Mouse (Mus musculus): Measurements from ENCODE around the gene Fam173a. TPM values are rescaled to one million over a fixed set of nuclear protein-coding genes. Genes with fewer than 3 reads are reported as not detected.

The Fam173a gene
- total RNA-seq, 4 experiments from 2014 or later: 40.7 to 49.9 (median 44.9) TPM

DNA sequence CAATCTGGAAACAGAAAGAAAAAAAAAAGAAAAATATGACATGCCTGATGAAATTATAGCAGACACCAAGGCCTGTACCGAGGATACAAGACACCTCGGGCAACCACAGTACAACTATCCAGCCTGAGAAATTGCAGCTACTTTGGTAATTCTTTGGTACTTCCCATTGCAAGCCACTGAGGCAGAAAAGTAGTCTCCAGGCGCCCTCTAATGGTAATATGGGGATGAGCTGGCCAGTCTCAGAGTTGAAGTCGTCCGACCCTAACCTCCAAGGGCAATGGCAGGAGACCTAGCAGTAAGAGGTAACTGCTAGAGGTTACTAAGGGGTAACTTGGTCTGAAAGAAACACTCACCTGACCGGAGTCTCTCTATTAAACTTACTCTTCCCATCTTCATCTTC is 8.3 kb upstream of the Fam173a start:
- peak; percentile 75 for DNase-seq (ENCODE audit: low spot score)

DNA sequence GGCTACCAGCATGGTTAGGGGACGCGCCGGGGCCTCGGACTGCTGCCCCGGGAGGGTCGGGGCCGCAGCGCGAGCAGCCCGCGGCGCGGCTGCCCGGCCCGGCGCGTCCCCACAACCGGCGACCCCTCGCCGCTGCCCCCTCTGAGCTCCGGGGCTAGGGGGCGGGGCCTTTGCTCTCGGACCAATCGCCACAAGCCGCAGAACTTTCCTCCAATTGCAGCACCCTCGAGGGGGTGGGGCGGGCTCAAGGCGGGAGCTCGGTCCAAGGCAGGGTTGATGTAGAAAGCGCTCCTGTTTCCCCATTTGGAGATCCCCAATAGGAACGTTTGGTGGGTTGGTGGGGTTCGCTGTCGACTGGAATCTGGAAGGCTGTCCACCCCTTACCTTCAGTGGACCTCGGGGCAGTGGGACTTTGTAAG is 4.3 kb upstream of the Fam173a start, which contains the start of gene Metrn:
Metrn (minus strand) TSS at position 186 of the 419 bp plus-strand sequence.
- DNase-seq (ENCODE audit: low spot score): peak; percentile 89

DNA sequence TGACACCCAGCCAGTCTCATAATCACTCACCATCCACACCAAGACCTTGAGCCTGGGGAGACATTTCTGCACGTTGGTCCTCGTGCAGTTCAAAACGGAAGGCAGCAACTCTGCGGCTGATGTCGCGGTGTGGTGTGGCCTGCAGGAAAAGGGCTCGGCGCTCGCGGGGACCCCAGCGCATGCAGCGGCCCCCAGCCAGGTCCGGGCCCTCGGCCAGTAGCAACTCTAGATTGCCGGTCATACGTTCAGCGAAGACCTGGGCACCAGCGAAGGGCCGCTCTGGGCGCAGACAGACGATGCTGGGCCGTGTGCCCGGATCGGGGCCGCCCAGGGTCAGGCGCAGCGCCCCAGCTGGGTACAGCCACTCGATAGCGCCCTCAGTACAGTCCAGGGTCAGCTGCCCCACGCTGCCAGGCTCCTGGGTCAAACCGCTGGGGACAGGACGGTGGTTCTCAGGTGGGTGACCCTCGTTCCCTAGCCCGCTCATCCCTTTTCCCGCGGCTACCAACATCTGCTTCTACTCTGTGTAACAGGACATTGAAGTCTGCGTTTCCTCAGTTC is 3.6 kb upstream of the Fam173a start:
- DNase-seq (ENCODE audit: low spot score): no peak

DNA sequence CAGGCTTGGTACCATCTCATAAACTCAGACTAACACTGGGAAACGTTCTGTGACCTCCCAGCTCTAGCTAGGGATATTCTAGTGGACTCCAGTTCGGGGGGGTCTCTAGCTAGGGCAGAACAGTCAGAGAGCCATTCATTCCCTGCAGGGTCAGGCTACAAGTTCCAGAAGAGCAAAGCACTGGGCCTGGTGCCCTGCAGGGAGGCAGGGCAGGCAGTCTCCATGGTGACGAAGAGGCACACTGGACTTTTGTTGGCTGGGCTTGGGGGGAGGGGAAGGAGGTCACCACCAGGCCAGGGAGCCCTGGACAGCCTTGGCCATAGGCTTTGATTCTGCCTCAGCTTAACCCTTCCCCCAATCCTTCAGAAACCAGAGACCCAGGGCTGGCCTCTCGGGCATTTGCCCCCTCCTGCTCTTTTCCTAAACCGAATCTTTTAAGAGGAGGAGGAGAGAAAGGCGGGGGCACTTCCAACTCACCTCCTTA is 3.0 kb upstream of the Fam173a start, which contains the start of gene AC134908.4:
AC134908.4 (minus strand) TSS at position 51 of the 484 bp plus-strand sequence.
- DNase-seq (ENCODE audit: low spot score): no peak

DNA sequence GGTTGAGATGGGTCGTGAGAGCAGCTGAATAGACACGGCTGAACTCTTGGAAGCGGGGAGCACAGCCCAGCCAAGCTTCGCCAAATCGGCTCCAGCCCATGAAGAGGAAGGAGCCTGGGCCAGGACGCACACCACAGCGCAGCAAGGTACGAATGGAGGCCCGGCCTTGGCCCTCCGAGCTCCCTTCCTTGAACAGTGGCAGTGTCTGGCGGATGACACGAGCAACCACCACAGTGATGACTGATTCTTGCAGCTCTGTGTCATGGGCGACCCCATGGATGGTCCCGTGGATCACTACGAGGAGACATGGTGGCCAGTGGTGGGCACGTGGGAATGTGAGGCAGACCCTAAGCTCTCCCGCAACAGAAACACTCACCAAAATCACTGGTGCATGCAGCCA is 2.3 kb upstream of the Fam173a start:
- DNase-seq (ENCODE audit: low spot score): no peak

DNA sequence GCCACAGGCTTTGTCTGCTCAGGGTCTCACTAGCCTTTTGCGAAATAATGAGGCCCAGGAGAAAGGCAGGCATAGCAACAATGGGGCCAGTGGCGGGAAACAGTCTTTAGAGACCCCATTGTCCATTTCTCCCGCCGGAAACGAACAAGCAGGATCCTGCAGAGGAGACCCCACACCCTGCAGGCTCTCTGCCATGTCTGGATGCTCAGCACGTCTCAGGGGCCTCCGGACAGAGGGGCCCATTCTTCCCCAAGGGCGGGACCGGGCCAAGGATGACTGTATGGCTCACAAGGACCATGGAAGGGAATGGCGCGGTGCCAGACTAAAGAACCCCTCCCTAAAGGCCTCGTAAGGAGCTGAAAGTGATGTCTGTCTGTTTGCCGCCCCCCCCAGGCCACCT is 1.5 kb upstream of the Fam173a start:
- DNase-seq (ENCODE audit: low spot score): no peak

DNA sequence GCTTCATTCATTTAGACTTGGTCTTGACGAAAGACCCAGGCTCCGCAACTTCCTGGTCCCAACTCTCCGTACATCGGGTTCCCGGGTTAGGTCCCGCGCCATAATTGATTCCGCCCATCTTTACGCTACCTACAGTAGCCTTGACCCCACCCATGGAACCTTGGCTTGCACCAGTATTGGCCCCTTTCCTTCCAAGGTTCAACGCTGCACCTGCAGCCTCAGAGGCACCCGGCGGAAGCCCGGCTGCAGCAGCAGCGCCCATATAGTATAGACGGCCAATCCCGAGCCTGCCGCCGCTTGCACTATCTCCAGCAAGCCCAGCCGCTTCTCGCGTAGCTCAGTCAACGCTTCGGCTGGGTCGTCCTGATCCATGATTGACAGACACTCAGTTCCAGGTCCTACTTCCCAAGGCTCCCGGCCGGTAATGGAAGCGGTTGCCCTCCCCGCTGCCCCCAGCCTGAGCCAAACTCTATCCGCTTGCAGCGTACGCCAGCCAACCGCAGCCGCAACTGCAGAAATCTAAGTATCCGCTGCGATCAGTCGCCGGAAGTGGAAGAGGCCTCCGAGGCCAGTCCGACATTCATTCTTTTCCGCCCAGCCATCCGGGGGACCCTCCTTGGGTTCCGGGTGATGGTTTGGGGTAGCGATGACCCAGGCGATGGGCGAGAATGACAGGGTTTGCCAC is 716 bp downstream of the Fam173a start:
- DNase-seq (ENCODE audit: low spot score): peak; percentile 83

DNA sequence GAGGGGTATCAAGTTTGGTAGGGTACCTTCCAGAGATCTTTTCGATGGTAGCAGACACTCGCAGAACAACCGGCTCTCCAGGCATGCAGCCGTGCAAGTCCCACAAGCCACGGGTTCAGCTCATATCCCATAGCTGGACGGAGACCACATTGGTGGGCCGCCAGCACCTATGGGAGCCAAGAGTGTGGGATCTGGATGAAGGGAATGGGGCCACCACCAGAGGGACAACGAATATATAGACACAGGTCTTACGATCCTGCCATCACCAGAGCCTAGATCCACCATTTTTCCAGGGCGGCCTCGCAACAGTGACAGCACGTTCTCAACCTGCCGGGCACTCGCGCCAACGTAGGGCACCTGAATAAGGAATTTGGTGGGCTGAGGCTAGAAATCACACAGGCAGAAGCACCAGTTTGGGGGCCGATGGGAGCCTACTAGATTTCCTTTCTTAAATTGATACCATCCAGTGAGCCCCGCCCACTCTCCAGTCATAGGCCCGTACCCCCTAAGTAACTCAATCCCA is 1.3 kb downstream of the Fam173a start:
- no peak for DNase-seq (ENCODE audit: low spot score)

DNA sequence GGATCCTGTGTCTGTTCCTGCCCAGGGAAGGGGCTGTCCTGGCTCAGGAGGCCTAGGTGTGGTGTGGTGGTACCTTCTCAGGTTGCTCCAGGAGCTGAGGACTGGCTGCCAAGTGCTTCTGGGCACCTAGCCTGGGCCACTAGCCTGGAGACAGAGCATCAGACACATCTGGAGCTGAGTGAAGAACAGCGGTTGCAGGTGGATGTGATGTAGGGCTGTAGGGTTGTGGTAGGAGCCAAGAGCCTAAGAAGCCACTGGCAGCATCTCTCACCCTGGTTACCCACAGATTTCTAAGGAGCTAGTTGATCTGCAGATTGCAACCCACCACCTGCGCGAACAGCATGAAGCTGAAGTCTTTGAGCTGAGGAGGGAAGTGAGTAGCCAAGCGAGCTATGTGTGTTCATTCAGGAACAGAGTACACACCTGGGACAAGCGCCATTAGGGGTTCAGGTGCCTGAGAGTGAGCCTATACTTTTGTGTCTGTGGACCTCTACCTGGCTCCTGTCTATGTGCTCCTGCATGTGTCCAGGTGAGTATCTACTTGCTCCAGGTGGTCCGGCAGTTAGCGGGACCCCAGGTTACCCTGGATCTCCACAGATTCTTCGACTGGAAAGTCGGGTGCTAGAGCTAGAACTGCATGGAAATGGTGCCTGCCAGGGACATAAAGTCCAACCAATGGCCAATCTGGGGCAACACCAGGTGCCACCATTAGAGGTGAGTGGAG is 5.8 kb downstream of the Fam173a start:
- no peak for DNase-seq (ENCODE audit: low spot score)

DNA sequence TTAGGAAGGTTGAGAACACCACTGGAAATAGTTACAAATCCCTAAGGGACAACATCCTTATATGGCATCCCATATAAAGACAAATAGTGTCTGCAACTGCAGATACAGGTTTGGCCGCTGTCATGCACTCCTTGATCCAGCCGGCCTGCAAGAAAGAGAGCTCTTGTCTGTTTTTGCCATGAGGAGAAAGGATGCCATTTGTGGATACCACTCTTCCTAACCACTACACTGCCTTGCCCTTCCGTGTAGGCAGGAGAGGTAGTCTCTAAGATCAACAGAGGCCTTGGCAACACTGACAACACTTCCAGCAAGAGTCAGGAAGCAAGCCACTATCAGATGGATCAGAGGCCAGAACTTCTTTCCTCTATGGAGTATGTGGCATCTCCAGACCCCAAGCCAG is 6.4 kb downstream of the Fam173a start, which contains the start of gene Ccdc78:
Ccdc78 (plus strand) TSS at position 301 of the 400 bp plus-strand sequence.
- no peak for DNase-seq (ENCODE audit: low spot score)

DNA sequence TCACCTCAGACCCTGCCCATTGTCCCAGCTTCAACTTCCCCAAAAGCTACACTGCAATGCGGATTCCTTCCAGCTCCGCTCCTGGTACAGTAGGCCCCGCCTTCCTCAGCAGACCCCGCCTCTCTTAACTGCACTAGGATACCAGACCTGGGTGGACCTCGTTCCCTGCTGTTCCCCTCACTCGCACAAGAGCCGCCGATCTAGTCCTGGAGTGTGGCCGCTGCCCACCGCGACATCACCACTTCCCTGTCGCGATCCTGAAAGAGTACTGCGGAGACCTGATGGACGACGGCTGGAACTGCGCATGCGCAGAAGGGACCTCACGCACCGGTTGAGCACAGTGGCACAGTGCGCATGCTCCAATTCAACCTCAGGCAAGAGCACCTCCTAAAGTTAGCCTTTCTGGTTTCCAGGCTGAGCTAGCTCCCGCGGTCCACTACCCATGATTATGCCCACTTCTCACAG is 7.4 kb downstream of the Fam173a start, which contains the start of gene Haghl:
Haghl (minus strand) TSS at position 393 of the 465 bp plus-strand sequence.
- DNase-seq (ENCODE audit: low spot score): peak; percentile 96

DNA sequence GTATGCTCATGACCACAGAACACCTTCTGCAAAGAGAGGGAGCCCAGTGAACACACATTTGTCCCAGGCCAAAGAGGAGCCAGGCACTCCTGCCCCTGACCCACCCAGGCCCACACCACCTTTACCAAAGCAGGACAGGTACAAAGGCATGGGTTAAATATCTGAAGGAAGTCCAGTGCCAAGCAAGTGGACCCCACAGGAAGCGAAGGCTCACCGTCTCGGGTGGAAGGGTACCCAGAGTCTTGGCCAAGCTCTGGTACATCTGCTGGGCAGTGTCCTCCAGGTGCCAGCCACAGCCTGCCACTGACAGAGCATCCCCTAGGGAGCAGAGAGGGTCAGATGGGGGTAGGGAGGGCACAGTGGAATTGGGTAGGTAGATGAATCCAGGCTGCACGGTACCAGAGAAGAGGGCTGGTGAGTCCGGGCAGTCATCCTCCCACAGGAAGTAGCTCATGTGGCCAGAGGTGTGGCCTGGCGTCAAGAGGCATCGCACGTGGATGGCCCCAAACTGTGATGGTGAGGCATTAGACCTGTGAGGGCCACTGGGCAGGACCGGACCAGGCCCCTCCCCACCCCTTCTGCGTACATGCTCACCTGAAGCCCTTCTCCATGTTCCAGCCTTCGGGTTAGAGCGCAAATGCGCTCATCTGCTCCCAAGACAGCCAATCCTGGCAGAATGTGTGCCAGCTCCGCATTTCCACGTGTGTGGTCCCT is 8.7 kb downstream of the Fam173a start:
- DNase-seq (ENCODE audit: low spot score): no peak

DNA sequence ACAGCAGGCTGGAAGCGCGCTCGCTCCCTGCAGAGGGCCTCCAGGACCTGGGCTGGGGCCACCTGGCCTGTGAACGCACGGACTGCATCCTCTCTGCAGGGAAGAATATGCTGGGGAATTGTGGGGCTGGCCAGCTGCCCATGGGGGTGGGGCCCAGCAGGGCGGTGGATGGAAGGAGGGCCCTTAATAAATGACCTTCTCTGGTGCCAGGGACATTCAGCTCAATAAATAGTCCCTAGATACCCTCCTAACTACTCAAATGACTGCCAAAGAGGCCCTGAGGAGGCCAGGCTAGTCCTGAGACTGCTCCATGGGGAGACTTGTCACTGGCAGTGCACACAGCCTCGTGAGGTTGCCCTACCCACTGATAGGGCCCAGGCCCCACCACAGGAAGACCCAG is 9.6 kb downstream of the Fam173a start:
- no peak for DNase-seq (ENCODE audit: low spot score)

DNA sequence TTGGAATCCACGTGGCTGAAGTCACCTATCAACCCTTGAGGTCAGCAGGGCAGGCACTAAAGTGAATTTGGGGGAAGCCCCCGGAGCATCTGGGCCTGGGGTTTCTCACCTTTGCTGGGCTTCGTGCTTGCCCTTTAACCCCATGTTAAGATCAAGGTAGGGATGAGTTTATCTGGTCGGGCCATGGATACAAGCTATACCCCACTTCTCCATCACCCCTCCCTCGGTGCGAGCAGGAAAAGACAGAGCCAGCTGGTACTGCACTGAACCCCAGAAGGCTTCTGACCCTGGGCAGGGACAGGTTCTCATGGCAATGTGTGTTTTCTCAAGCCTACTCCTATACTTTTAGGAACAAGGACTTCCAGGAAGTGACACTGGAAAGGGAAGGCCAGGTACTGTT is 11.4 kb downstream of the Fam173a start:
- DNase-seq (ENCODE audit: low spot score): no peak

DNA sequence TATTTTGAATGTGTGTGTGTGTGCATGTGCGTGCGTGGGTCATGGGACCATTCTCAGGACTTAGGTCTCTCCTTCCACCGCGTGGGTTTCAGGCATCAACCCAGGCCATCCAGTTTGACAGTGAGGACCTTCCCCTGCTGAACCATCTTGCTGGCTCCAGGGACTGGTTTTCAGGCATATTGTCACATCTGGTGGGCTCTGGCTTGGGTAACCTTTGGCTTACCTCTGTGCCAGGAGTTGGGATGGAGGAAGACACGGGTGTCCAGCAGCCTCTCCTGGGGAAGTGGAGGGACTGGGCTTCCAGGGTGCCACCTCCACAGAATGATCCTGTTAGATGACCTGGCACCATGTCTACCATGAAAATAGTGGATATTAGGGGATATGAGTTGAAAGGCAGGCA is 14.8 kb downstream of the Fam173a start:
- no peak for DNase-seq (ENCODE audit: low spot score)

DNA sequence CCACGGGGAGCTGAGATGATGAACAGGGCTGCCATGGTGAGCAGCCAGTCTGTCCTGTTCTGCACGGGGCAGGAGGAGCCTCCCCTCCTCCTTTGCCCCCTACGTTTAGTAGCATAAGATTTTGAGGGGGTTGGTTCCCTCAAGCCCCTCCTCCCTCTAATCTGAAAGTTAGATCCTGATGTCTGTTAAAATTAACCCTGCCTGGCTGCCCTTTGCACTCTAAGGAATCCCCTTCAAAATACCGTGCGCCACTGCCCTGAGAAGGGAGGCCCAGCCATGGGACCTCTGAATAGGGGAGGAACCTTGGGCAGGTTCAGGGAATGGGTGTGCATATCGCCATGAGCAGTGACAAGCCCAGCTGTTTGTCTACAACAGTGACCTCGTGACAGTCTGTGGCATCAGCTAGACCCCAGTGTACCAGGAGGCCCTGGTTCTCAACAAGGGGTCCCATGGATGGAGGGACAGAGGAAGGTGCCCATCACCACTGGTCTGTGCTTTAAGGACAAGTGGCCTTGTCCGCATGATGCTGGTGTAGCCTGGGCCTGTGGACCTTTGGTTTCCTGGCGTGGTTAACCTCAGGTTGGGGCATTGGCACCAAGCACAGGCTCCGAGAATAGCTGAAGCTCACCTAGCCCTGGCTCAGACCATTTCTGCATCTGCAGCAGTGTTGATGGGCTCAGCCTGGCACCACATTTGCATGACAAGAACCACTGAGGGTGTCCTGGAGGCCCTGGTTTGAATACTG is 17.2 kb downstream of the Fam173a start:
- no peak for DNase-seq (ENCODE audit: low spot score)

DNA sequence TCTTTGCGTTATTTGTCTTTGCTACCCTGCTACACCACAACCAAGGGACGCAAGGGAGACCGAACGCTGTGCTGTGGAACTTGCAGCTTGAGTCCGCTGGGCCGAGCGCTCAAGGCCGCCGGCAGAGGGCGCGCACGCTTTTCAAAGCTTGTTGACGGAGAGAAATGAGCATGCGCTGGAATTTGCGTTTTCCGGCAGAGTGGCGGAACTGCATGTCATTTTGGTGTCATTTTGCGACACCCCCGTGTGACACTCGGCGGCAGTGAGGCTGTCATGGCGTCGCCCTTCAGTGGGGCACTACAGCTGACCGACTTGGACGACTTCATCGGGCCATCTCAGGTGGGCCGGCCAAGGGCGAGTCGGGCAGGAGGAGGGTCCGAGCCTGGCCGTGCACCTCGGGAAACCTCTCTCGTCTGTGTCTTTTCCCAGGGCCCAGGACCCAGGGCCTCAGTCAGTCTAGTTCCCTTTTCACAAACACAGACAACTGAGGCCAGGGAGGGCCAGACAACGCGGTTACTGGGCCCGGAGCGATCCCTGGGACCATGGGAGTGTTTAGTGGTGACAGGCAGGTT is 19.1 kb downstream of the Fam173a start, which contains the start of gene Narfl:
Narfl (plus strand) TSS at position 228 of the 572 bp plus-strand sequence.
- DNase-seq (ENCODE audit: low spot score): peak; percentile 97

DNA sequence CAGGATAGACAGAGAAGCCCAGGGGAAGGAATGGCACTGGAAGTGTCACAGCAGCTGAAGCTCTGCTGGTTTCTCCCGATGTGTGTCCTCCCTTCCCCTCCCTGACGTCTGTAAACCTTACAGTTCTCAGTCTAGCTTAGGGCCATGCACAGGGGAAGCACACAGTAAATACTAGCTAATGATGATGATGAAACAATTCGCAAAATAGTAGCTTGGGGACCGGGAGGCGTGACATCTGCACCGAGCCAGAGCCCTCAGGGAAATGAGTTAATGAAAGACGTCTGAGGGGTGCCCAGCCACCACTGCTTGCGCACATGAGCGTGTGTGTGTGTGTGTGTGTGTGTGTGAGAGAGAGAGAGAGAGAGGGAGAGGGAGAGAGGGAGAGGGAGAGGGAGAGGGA is 23.4 kb downstream of the Fam173a start:
- no peak for DNase-seq (ENCODE audit: low spot score)

DNA sequence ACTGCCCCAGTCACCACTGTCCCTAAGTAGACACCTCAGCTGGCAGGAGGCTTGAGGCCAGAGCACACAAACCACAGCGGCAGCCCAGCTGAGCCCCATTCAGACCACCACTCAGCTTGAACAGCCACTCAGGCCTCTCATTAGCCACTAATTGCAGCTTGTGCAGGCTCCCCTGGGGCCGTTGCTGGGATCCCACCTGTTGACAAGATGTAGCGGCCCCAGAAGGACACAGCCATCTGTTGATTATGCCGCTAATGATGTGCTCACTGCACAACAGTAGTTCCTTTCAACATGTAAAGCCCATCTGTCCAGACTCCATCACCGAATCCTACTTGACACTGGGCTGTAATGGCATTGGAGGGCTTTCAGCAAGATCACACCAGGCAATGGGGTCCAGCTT is 26.8 kb downstream of the Fam173a start:
- DNase-seq (ENCODE audit: low spot score): no peak

DNA sequence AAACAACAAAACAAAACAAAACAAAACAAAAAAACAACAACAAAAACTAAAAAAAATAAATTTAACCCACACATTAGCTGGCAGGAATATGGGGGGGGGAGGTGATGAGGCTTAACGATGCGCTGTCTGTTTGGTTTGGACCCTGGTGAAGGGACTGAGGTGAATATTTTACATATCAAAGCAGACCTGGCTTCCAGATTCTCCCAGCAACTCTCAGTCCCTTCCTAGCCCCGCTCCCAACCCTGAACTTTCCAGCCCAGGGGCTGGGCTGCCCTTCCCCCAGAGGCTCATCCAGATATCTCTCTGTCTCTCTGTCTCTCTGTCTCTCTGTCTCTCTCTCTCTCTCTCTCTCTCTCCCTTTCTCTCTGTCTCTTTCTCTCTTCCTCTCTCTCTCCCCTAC is 30.1 kb downstream of the Fam173a start:
- DNase-seq (ENCODE audit: low spot score): no peak
